Mouse (Mus musculus) lung, embryonic 16.5 days (tissue): ENCODE data around the gene Gm6904. TPM values are rescaled to one million over a fixed set of nuclear protein-coding genes. Genes with fewer than 3 reads are reported as not detected.
A peak's percentile ranks its signal among the peaks of the same experiment; 100 is the strongest.

Source experiments
- ATAC-seq: fragments of 200-750 bp; cut with Nextera tagmentation; 2 replicates; pipeline ENCODE4 v1.8.0; 2017; ENCODE audit warnings: low read depth, mild to moderate bottlenecking, moderate library complexity
- H3K27ac ChIP-seq: fragments of 300-500 bp; sonication (generic); 2 replicates; pipeline ENCODE4 v1.5.1; 2014; ENCODE audit warnings: mild to moderate bottlenecking, control low read depth, low read length
- H3K27me3 ChIP-seq: fragments of 300-500 bp; sonication (generic); 2 replicates; pipeline ENCODE4 v1.6.1; 2014; ENCODE audit warnings: low read depth, low read length, mixed read lengths; ENCODE audit not compliant: control insufficient read depth, insufficient read depth
- H3K36me3 ChIP-seq: fragments of 300-500 bp; sonication (generic); 2 replicates; pipeline ENCODE4 v1.6.1; 2014; ENCODE audit warnings: low read length; ENCODE audit not compliant: control insufficient read depth, insufficient read depth
- H3K4me1 ChIP-seq: fragments of 300-500 bp; sonication (generic); replicated peaks from 2 replicates; pipeline ENCODE4 v1.6.1; 2014; ENCODE audit warnings: low read length, mixed read lengths; ENCODE audit not compliant: control insufficient read depth, insufficient read depth
- H3K4me2 ChIP-seq: fragments of 300-500 bp; sonication (generic); 2 replicates; pipeline ENCODE4 v1.6.1; 2014; ENCODE audit warnings: low read depth, low read length, control low read depth
- H3K4me3 ChIP-seq: fragments of 300-500 bp; sonication (generic); 2 replicates; pipeline ENCODE4 v1.5.1; 2014; ENCODE audit warnings: mild to moderate bottlenecking, low read length, control low read depth
- H3K9ac ChIP-seq: fragments of 300-500 bp; sonication (generic); 2 replicates; pipeline ENCODE4 v1.6.1; 2014; ENCODE audit warnings: low read length, control low read depth
- H3K9me3 ChIP-seq: fragments of 300-500 bp; sonication (generic); 2 replicates; pipeline ENCODE4 v1.6.1; 2016; ENCODE audit warnings: low read length; ENCODE audit not compliant: control insufficient read depth
- WGBS: fragments of 180-500 bp; shearing (Covaris S2); extraction: QIAGEN DNeasy Blood & Tissue Kit; methylation state at CpG from one replicate; pipeline ENCODE4 v1.1.7; 2014; 5-methylcytosine and 5-hydroxymethylcytosine counted together
- polyA plus RNA-seq: library from polyadenylated mRNA; unstranded; fragments of >200 nt; fragmentation: Nextera tagmentation; extraction: Ambion mirVana; gene quantifications from 2 replicates; pipeline ENCODE4 v1.2.1, GENCODE M21; 2015

The Gm6904 gene
- polyA plus RNA-seq, 1 experiment from 2014 or later: not detected

GRCm38 (mm10) chr14:59226240-59226639 lies 33.8 kb downstream of the Gm6904 start:
- ATAC-seq: no peak
- Histone ChIP-seq H3K4me2 (no peak overlapping the region), H3K27me3 (no peaks in the 10 kb centered on the region), H3K4me3 (no peak overlapping the region), H3K4me1 (no peaks in the 10 kb centered on the region), H3K9ac (no peak overlapping the region), H3K27ac (no peak overlapping the region), H3K36me3 (peaks cover 42% of the 10 kb centered on the region), H3K9me3 (no peaks in the 10 kb centered on the region)
- WGBS: 90% methylated on average over 11 of the region's 11 CpGs

- no peaks in the 10 kb centered on the region for H3K27me3 ChIP-seq
- no peaks in the 10 kb centered on the region for H3K9me3 ChIP-seq
- ATAC-seq: no peak
- H3K4me3 ChIP-seq: no peak overlapping the region
- no peak overlapping the region for H3K4me2 ChIP-seq
- H3K4me1 ChIP-seq: no peaks in the 10 kb centered on the region
- H3K27ac ChIP-seq: no peak overlapping the region
- WGBS: 83% methylated on average over 3 of the region's 3 CpGs
- peaks cover 29% of the 10 kb centered on the region for H3K36me3 ChIP-seq
- no peak overlapping the region for H3K9ac ChIP-seq
These were observed 40.8 kb downstream of the Gm6904 start for GRCm38 (mm10) chr14:59219241-59219640.

- H3K4me2 ChIP-seq: no peak overlapping the region
- H3K9me3 ChIP-seq: no peaks in the 10 kb centered on the region
- no peak overlapping the region for H3K4me3 ChIP-seq
- H3K9ac ChIP-seq: no peak overlapping the region
- peaks cover 4% of the 10 kb centered on the region; the same call in 1 of the 2 replicates for H3K36me3 ChIP-seq
- H3K4me1 ChIP-seq: 0 out of 2 replicates have a peak, but pooled peaks cover 4% of the 10 kb centered on the region
- WGBS: 92% methylated on average over 2 of the region's 2 CpGs
- no peak overlapping the region for H3K27ac ChIP-seq
- no peak for ATAC-seq
- H3K27me3 ChIP-seq: no peaks in the 10 kb centered on the region
These were observed 50.2 kb downstream of the Gm6904 start for GRCm38 (mm10) chr14:59209816-59210215.

GRCm38 (mm10) chr14:59209003-59209402 lies 51.0 kb downstream of the Gm6904 start:
- WGBS: 82% methylated on average over 7 of the region's 7 CpGs
- H3K9me3 ChIP-seq: no peaks in the 10 kb centered on the region
- peaks cover 4% of the 10 kb centered on the region; the same call in 1 of the 2 replicates for H3K4me1 ChIP-seq
- H3K9ac ChIP-seq: no peak overlapping the region
- H3K36me3 ChIP-seq: peaks cover 4% of the 10 kb centered on the region; the same call in 1 of the 2 replicates
- no peak overlapping the region for H3K27ac ChIP-seq
- H3K4me2 ChIP-seq: no peak overlapping the region
- no peaks in the 10 kb centered on the region for H3K27me3 ChIP-seq
- H3K4me3 ChIP-seq: no peak overlapping the region
- ATAC-seq: no peak

- Histone ChIP-seq H3K4me3 (no peak overlapping the region), H3K4me2 (no peak overlapping the region), H3K27ac (no peak overlapping the region), H3K36me3 (0 out of 2 replicates have a peak, but pooled peaks cover under 1% of the 10 kb centered on the region), H3K27me3 (no peaks in the 10 kb centered on the region), H3K9ac (no peak overlapping the region), H3K4me1 (peaks cover 11% of the 10 kb centered on the region; the same call in 1 of the 2 replicates), H3K9me3 (no peaks in the 10 kb centered on the region)
- 62% methylated on average over 10 of the region's 10 CpGs for WGBS
- no peak for ATAC-seq
These were observed 53.9 kb downstream of the Gm6904 start for GRCm38 (mm10) chr14:59205976-59206583.

GRCm38 (mm10) chr14:59205461-59205860 lies 54.6 kb downstream of the Gm6904 start:
- 41% methylated on average over 7 of the region's 7 CpGs for WGBS
- no peak overlapping the region for H3K4me3 ChIP-seq
- no peak overlapping the region for H3K4me2 ChIP-seq
- H3K9me3 ChIP-seq: no peaks in the 10 kb centered on the region
- no peaks in the 10 kb centered on the region for H3K36me3 ChIP-seq
- no peak for ATAC-seq
- no peak overlapping the region for H3K27ac ChIP-seq
- no peaks in the 10 kb centered on the region for H3K27me3 ChIP-seq
- H3K4me1 ChIP-seq: peaks cover 11% of the 10 kb centered on the region; the same call in 1 of the 2 replicates
- no peak overlapping the region for H3K9ac ChIP-seq

GRCm38 (mm10) chr14:59201604-59202215 lies 58.3 kb downstream of the Gm6904 start:
- Histone ChIP-seq H3K36me3 (no peaks in the 10 kb centered on the region), H3K4me3 (peak overlapping the region; percentile 92), H3K4me1 (peaks cover 11% of the 10 kb centered on the region; the same call in 1 of the 2 replicates), H3K9ac (peak overlapping the region; percentile 99), H3K27ac (peak overlapping the region; percentile 94), H3K9me3 (no peaks in the 10 kb centered on the region), H3K27me3 (no peaks in the 10 kb centered on the region), H3K4me2 (peak overlapping the region; percentile 67)
- under 1% methylated on average over 21 of the region's 21 CpGs for WGBS
- ATAC-seq: no peak

- H3K27ac ChIP-seq: peak within 1 kb of the TSS; percentile 94
- no peaks in the 10 kb centered on the region for H3K27me3 ChIP-seq
- no peaks in the 10 kb centered on the region for H3K36me3 ChIP-seq
- peaks cover 11% of the 10 kb centered on the region; the same call in 1 of the 2 replicates for H3K4me1 ChIP-seq
- under 1% methylated on average over 84 of the region's 96 CpGs for WGBS
- H3K9me3 ChIP-seq: no peaks in the 10 kb centered on the region
- peak within 1 kb of the TSS; percentile 92 for H3K4me3 ChIP-seq
- H3K9ac ChIP-seq: peak within 1 kb of the TSS; percentile 99
- peak; percentile 97 for ATAC-seq
- peak within 1 kb of the TSS; percentile 67 for H3K4me2 ChIP-seq
These were observed 59.1 kb downstream of the Gm6904 start, which contains the start of gene Rcbtb1 for GRCm38 (mm10) chr14:59200711-59201603. Gene Rcbtb1, plus strand, starts transcription at chr14:59201209.
